Mouse (Mus musculus): ENCODE data around the gene Prss45.

- TF ChIP-seq POLR2A (IDR thresholded peaks at IDR 0.05; ENCODE audit: low read depth, low read length) = no peak
- TF ChIP-seq CTCF (conservative IDR thresholded peaks at IDR 0.05; ENCODE audit: insufficient read depth, insufficient read length, low read depth, low read length) = no peak
Observed at GRCm38 (mm10) chr9:110887388-110888303, 53.3 kb downstream of the Prss45 start.

All from kidney, adult 2 months (tissue).